Mouse (Mus musculus) lung, postnatal 0 days (tissue): Measurements from ENCODE around the gene Epc2. TPM values are rescaled to one million over a fixed set of nuclear protein-coding genes. Genes with fewer than 3 reads are reported as not detected.

ENCODE experiments used
- ATAC-seq: fragments of 200-750 bp; cut with Nextera tagmentation; 2 replicates; pipeline ENCODE4 v1.8.0; 2017; ENCODE audit warnings: moderate library complexity
- DNase-seq: peaks from one replicate; pipeline ENCODE4 v3.0.0-alpha.2; 2016; ENCODE audit warnings: low spot score
- H3K27ac ChIP-seq: fragments of 300-500 bp; sonication (generic); 2 replicates; pipeline ENCODE4 v1.5.1; 2014; ENCODE audit warnings: antibody characterized with exemption, mild to moderate bottlenecking, low read length, mixed read lengths
- H3K27me3 ChIP-seq: fragments of 300-500 bp; sonication (generic); replicated peaks from 2 replicates; pipeline ENCODE4 v1.6.1; 2014; ENCODE audit warnings: low read length, mixed read lengths; ENCODE audit not compliant: insufficient read depth
- H3K36me3 ChIP-seq: fragments of 300-500 bp; sonication (generic); 2 replicates; pipeline ENCODE4 v1.6.1; 2014; ENCODE audit warnings: low read length, mixed read lengths; ENCODE audit not compliant: insufficient read depth
- H3K4me1 ChIP-seq: fragments of 300-500 bp; sonication (generic); 2 replicates; pipeline ENCODE4 v1.6.1; 2014; ENCODE audit warnings: antibody characterized with exemption, low read depth, low read length, mixed read lengths; ENCODE audit not compliant: insufficient read depth
- H3K4me2 ChIP-seq: fragments of 300-500 bp; sonication (generic); replicated peaks from 2 replicates; pipeline ENCODE4 v1.6.1; 2014; ENCODE audit warnings: low read depth, mild to moderate bottlenecking, low read length, moderate library complexity, mixed read lengths
- H3K4me3 ChIP-seq: fragments of 300-500 bp; sonication (generic); 2 replicates; pipeline ENCODE4 v1.5.1; 2014; ENCODE audit warnings: low read depth, low read length
- H3K9ac ChIP-seq: fragments of 300-500 bp; sonication (generic); replicated peaks from 2 replicates; pipeline ENCODE4 v1.6.1; 2014; ENCODE audit warnings: low read depth, mild to moderate bottlenecking
- H3K9me3 ChIP-seq: fragments of 300-500 bp; sonication (generic); 2 replicates; pipeline ENCODE4 v1.6.1; 2016; ENCODE audit warnings: low read length, mixed read lengths
- CTCF ChIP-seq: IDR thresholded peaks from 2 replicates; pipeline ENCODE4 v1.5.1; 2016; ENCODE audit warnings: antibody characterized with exemption, mild to moderate bottlenecking
- EP300 ChIP-seq: IDR thresholded peaks from 2 replicates; pipeline ENCODE4 v1.6.1; 2016; ENCODE audit warnings: antibody characterized with exemption, mild to moderate bottlenecking, control low read depth
- WGBS: fragments of 180-500 bp; shearing (Covaris S2); extraction: QIAGEN DNeasy Blood & Tissue Kit; methylation state at CpG from one replicate; pipeline ENCODE4 v1.1.7; 2014; 5-methylcytosine and 5-hydroxymethylcytosine counted together
- polyA plus RNA-seq: library from polyadenylated mRNA; unstranded; fragments of >200 nt; fragmentation: Nextera tagmentation; extraction: Ambion mirVana; gene quantifications from 2 replicates; pipeline ENCODE4 v1.2.1, GENCODE M21; 2015

Gene Epc2
- polyA plus RNA-seq, 1 experiment from 2014 or later, result 4.9 TPM

DNA sequence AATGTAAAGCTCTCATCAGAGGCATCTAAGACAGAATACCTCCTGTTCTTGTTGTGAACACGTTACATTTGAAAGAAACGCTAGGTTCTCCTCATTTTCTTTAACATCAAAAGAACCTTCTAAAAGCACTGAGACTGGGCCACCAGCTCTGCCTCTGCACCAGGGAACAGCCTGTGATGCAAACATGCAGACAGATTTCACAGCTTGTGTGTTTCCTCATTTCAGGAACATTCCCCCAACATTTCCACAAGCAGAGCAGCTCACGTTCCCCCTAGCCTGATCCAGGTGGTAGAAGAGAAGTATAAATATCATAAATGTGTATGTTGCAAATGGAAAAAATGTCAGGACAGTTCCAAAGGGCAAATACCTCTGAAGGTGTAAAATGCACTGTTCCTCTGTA is 30.9 kb upstream of the Epc2 start:
- Histone ChIP-seq H3K27ac (no peak overlapping the region), H3K36me3 (no peaks in the 10 kb centered on the region), H3K27me3 (no peaks in the 10 kb centered on the region), H3K9me3 (no peaks in the 10 kb centered on the region), H3K4me2 (no peak overlapping the region), H3K4me1 (no peaks in the 10 kb centered on the region), H3K9ac (no peak overlapping the region), H3K4me3 (no peak overlapping the region)
- ATAC-seq (no peak), DNase-seq (no peak)
- TF ChIP-seq EP300 (no peak), CTCF (no peak)
- 77% methylated on average over 3 of the region's 3 CpGs for WGBS

DNA sequence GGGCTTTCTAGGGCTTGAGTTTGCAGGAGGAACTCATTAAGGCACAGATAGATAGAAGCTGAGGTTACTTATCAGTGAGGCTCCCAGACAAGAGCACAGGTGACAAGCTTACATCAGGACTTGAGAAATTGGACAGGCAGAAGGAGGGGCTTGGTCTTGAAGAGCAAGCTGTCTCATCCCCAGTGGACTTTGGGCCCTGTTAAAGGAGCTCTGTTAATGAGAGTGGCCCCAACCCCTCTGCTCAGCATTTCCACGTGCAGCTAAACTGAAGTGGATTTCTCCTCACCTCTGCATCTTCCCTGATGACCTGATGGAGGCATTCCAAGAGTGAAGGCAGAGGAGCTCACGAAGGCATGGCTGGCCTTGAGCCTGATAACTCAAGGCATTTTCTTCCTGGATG is 27.4 kb upstream of the Epc2 start:
- H3K4me1 ChIP-seq, result no peaks in the 10 kb centered on the region
- H3K4me2 ChIP-seq, result no peak overlapping the region
- 61% methylated on average over 2 of the region's 2 CpGs for WGBS
- H3K9me3 ChIP-seq, result no peaks in the 10 kb centered on the region
- no peak overlapping the region for H3K27ac ChIP-seq
- H3K36me3 ChIP-seq, result no peaks in the 10 kb centered on the region
- no peak overlapping the region for H3K4me3 ChIP-seq
- no peak for DNase-seq
- H3K9ac ChIP-seq, result no peak overlapping the region
- ATAC-seq, result no peak
- no peaks in the 10 kb centered on the region for H3K27me3 ChIP-seq
- TF ChIP-seq CTCF, result no peak
- no peak for TF ChIP-seq EP300

DNA sequence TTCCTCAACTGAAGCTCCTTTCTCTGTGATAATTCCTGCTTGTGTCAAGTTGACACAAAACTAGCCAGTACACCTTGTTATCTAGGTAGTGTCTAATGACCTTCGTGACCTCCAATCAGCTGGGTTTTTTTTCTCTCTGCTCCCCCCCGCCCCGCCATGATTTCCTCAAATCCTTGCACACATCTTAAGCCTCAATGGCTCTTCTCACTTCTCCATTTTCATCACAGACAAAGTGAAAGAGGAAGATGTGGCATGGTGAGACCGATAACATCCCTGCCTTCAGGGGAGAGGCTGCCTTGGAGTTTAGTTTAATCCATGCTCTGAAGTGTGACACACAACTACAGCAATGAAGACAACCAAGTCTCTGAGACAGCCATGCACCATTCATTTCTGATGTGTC is 26.5 kb upstream of the Epc2 start:
- H3K27me3 ChIP-seq, result no peaks in the 10 kb centered on the region
- ATAC-seq (no peak), DNase-seq (no peak)
- H3K9ac ChIP-seq, result no peak overlapping the region
- no peaks in the 10 kb centered on the region for H3K4me1 ChIP-seq
- TF ChIP-seq CTCF, result no peak
- no peak for TF ChIP-seq EP300
- H3K4me2 ChIP-seq, result no peak overlapping the region
- WGBS, result 83% methylated on average over 4 of the region's 4 CpGs
- H3K36me3 ChIP-seq, result no peaks in the 10 kb centered on the region
- H3K27ac ChIP-seq, result no peak overlapping the region
- H3K9me3 ChIP-seq, result no peaks in the 10 kb centered on the region
- H3K4me3 ChIP-seq, result no peak overlapping the region

DNA sequence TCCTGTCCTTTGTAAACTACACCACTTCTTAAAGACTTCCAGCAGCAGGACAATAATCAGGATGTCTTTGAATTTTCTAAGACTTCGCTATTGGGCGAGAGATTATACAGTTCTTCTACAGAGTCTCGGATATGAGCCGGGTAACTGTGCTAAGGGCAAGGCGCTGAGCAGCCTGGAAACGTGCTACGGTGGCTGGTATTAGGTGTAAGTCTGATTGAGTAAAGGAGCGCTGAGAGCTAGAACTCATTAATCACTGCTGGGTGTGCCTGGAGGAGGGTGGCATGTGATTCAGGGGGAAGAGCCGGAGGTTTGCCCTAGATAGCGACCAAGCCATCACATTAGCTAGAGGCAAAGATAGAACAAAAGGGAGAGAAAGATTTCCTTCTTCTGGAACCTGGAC is 25.1 kb upstream of the Epc2 start:
- Histone ChIP-seq H3K4me3 (no peak overlapping the region), H3K9me3 (no peaks in the 10 kb centered on the region), H3K36me3 (no peaks in the 10 kb centered on the region), H3K27ac (no peak overlapping the region), H3K4me1 (no peaks in the 10 kb centered on the region), H3K9ac (no peak overlapping the region), H3K4me2 (no peak overlapping the region), H3K27me3 (no peaks in the 10 kb centered on the region)
- no peak for TF ChIP-seq EP300
- no peak for TF ChIP-seq CTCF
- WGBS, result 60% methylated on average over 10 of the region's 10 CpGs
- no peak for DNase-seq
- ATAC-seq, result no peak

DNA sequence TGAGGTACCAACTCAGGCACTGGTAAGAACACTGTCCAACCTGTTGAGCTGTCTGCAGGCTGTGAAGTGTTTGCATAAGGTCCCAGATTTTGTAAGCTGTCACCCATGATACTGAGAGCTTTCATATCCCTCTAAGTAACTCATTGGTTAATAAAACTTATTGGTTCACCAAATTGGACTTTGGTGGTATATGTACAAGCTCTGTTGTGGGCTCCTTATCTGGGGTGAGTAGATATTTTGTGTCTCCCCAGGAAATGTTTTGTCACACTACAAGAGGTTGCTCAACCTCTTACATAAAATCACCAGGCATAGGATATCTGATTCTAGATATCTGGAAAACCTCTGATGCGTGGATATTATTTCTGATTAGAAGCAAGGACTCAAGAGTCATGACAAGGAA is 20.3 kb upstream of the Epc2 start:
- Histone ChIP-seq H3K27me3 (no peaks in the 10 kb centered on the region), H3K27ac (no peak overlapping the region), H3K36me3 (no peaks in the 10 kb centered on the region), H3K4me3 (no peak overlapping the region), H3K9me3 (no peaks in the 10 kb centered on the region), H3K4me2 (no peak overlapping the region), H3K4me1 (no peaks in the 10 kb centered on the region), H3K9ac (no peak overlapping the region)
- 87% methylated on average over 1 of the region's 1 CpGs for WGBS
- TF ChIP-seq CTCF (no peak), EP300 (no peak)
- ATAC-seq (no peak), DNase-seq (no peak)

DNA sequence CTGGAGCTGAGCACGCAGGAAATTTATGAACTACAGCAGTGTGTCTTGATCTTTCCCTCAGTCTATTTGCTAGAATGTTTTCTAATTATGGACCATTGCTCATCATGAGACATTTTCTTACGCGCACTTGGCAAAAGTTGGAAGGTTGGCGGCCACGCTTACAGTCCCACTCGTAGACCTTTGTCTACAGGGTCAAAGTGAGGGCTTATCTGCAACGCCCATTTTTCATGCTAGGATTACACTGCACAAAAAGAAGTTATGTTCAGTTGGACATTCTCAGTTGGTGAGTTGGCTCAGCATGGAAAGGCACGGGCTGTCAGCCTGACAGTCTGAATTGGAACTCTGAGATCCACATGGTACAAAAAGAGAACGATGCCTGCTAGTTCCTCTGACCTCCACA is 18.1 kb upstream of the Epc2 start:
- H3K9ac ChIP-seq, result no peak overlapping the region
- no peaks in the 10 kb centered on the region for H3K9me3 ChIP-seq
- ATAC-seq, result no peak
- no peak for TF ChIP-seq CTCF
- no peak for TF ChIP-seq EP300
- H3K27me3 ChIP-seq, result no peaks in the 10 kb centered on the region
- WGBS, result 80% methylated on average over 9 of the region's 9 CpGs
- no peak overlapping the region for H3K4me3 ChIP-seq
- H3K4me2 ChIP-seq, result no peak overlapping the region
- no peaks in the 10 kb centered on the region for H3K36me3 ChIP-seq
- no peak for DNase-seq
- H3K27ac ChIP-seq, result no peak overlapping the region
- no peaks in the 10 kb centered on the region for H3K4me1 ChIP-seq

DNA sequence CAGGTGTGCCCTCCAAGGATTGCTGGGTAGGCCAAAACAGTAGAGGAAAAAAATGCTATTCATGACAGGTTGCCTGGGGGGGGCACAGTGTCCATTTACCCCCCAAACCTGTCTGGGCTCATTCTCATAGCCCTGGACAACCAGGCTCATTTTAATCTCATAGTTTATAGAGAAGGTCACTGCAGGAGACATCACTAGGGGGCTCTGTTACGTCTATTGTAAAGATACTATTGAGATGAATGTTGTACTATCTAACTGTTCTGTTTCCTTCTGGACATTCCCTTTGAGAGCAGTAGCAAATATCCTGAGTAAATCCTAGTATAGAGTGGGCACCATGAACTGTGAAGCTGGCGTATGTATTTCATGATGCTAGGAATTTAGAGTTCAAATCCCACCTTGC is 5.0 kb upstream of the Epc2 start:
- H3K9me3 ChIP-seq, result no peaks in the 10 kb centered on the region
- H3K9ac ChIP-seq, result no peak overlapping the region
- no peak overlapping the region for H3K4me2 ChIP-seq
- no peaks in the 10 kb centered on the region for H3K36me3 ChIP-seq
- DNase-seq (peak; percentile 9), ATAC-seq (no peak)
- peak; percentile 34; the same call in 1 of the 2 replicates for TF ChIP-seq CTCF
- TF ChIP-seq EP300, result no peak
- H3K4me3 ChIP-seq, result no peak overlapping the region
- WGBS, result 63% methylated on average over 2 of the region's 2 CpGs
- H3K27ac ChIP-seq, result no peak overlapping the region
- H3K27me3 ChIP-seq, result no peaks in the 10 kb centered on the region
- H3K4me1 ChIP-seq, result no peaks in the 10 kb centered on the region
